Mouse (Mus musculus) forebrain, embryonic 12.5 days (tissue): ENCODE results near the gene Btc. TPM values are rescaled to one million over a fixed set of nuclear protein-coding genes. Genes with fewer than 3 reads are reported as not detected.

Source experiments
- ATAC-seq: fragments of 200-750 bp; cut with Nextera tagmentation; 2 replicates; pipeline ENCODE4 v1.8.0; 2017; ENCODE audit warnings: moderate TSS enrichment; ENCODE audit not compliant: low FRiP score
- H3K27ac ChIP-seq: fragments of 300-500 bp; sonication (generic); 2 replicates; pipeline ENCODE4 v1.5.1; 2016; ENCODE audit warnings: mild to moderate bottlenecking
- H3K27me3 ChIP-seq: fragments of 300-500 bp; sonication (generic); 2 replicates; pipeline ENCODE4 v1.6.1; 2016; ENCODE audit warnings: mild to moderate bottlenecking
- H3K36me3 ChIP-seq: fragments of 300-500 bp; sonication (generic); replicated peaks from 2 replicates; pipeline ENCODE4 v1.6.1; 2016; ENCODE audit warnings: mild to moderate bottlenecking
- H3K4me1 ChIP-seq: fragments of 300-500 bp; sonication (generic); 2 replicates; pipeline ENCODE4 v1.6.1; 2016
- H3K4me2 ChIP-seq: fragments of 300-500 bp; sonication (generic); 2 replicates; pipeline ENCODE4 v1.6.1; 2016; ENCODE audit warnings: mild to moderate bottlenecking, moderate library complexity
- H3K4me3 ChIP-seq: fragments of 300-500 bp; sonication (generic); replicated peaks from 2 replicates; pipeline ENCODE4 v1.5.1; 2016; ENCODE audit warnings: mild to moderate bottlenecking
- H3K9ac ChIP-seq: fragments of 300-500 bp; sonication (generic); 2 replicates; pipeline ENCODE4 v1.6.1; 2016; ENCODE audit warnings: mild to moderate bottlenecking
- H3K9me3 ChIP-seq: fragments of 300-500 bp; sonication (generic); 2 replicates; pipeline ENCODE4 v1.6.1; 2016
- WGBS: fragments of 180-500 bp; shearing (Covaris S2); methylation state at CpG from one replicate; pipeline ENCODE4 v1.1.7; 2016; 5-methylcytosine and 5-hydroxymethylcytosine counted together
- polyA plus RNA-seq: library from polyadenylated mRNA; unstranded; fragments of >200 nt; fragmentation: Nextera tagmentation; extraction: Ambion mirVana; gene quantifications from 2 replicates; pipeline ENCODE4 v1.2.1, GENCODE M21; 2016

Gene Btc
- polyA plus RNA-seq, 1 experiment from 2014 or later: 0.17 TPM

DNA sequence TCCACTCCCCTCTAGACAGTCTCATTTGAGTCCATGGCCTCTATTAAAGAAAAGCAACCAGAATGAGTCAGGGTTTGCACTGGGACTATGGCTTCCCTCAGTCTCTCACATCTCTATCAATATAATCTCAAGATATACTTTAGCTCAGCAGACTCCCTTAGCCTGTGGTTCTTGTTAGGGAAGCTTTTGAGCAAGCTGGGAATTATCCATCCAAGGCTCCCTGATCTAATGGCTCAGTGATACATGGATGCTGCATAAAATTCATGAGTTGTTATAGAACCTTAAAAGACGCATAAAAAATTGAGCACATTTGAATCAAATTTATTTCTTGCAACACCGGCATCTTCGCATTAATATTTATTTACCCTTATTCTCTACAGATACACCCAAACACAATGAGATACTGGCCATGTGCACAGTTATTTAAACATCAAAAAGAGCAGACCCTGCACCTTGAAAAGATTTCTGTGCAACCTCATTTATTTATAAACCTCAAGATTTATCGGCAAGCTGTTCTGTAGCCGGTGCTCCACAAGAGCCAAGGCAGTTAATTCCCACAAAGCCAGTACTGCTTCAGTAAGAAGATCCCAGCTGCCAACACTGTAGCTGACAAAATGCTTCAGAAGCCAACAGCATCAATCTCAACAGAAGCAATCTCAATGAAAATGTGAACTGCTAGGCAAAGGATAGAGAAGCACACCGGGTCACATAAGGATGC lies 39.4 kb downstream of the Btc start:
- WGBS: 92% methylated on average over 6 of the region's 6 CpGs
- Histone ChIP-seq H3K36me3 (no peaks in the 10 kb centered on the region), H3K4me1 (no peaks in the 10 kb centered on the region), H3K9me3 (no peaks in the 10 kb centered on the region), H3K4me2 (no peak overlapping the region), H3K9ac (no peak overlapping the region), H3K27ac (no peak overlapping the region), H3K27me3 (no peaks in the 10 kb centered on the region), H3K4me3 (no peak overlapping the region)
- ATAC-seq: no peak

DNA sequence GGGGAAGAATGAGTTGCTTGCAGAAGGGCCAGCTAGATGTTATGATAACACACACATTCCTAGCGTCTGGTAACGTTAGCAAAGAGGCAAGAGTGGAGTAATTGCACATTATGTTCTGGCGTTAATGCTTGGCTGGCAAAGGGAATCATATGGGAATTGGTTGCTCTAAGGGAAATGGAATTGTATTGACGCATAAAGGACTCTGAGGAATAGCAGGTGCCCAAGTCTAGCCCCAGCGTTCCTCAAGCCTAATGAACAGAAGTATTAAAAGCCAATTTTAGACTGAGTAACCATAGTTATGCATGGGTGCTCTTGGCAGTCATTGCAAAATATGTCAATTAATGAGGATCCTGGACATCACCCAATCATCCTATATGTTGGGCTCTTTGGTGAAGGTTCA lies 50.1 kb downstream of the Btc start:
- Histone ChIP-seq H3K27me3 (no peaks in the 10 kb centered on the region), H3K9ac (no peak overlapping the region), H3K9me3 (no peaks in the 10 kb centered on the region), H3K4me1 (no peaks in the 10 kb centered on the region), H3K4me2 (no peak overlapping the region), H3K4me3 (no peak overlapping the region), H3K36me3 (no peaks in the 10 kb centered on the region), H3K27ac (no peak overlapping the region)
- ATAC-seq: no peak
- WGBS: 77% methylated on average over 5 of the region's 5 CpGs

DNA sequence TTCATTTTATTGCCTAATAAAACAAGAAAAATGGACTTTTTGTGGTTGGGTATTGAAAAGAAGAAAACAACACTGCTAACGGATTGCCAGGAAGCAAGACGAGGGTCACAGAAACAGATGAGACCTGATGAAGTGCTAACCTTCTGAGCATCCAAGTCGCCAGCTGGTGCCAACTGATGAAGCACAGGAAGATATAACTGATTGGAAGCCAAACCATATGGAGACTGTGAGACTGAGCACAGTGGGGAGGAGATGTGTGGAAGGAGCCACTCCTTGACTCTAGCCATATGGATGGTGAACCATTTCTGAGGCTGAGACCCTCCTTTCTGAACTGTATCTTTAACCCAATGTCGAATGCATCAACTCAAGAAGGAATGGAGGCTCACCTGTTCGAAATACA lies 57.1 kb downstream of the Btc start:
- Histone ChIP-seq H3K4me2 (no peak overlapping the region), H3K27ac (no peak overlapping the region), H3K4me3 (no peak overlapping the region), H3K4me1 (no peaks in the 10 kb centered on the region), H3K36me3 (no peaks in the 10 kb centered on the region), H3K9me3 (no peaks in the 10 kb centered on the region), H3K9ac (no peak overlapping the region), H3K27me3 (no peaks in the 10 kb centered on the region)
- no peak for ATAC-seq
- 83% methylated on average over 5 of the region's 5 CpGs for WGBS

DNA sequence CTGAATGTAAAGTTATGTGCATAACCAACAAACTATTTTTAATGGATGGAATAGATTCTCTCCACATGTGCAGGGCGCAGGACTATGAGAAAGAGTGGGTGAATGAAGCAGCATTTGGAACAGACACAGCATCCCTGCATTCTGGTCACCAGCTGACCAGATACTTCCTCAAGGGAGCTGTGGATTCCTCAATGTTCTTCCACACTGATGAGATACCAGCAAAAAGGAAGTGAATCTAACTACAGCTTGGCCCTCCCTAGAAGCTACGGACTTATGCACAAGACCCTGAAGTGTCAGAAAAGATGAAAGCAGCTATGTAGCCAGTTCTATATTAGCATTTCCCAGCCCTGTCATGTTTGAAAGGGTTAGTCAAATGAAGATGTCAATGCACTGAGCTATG lies 57.7 kb downstream of the Btc start:
- Histone ChIP-seq H3K27ac (no peak overlapping the region), H3K36me3 (no peaks in the 10 kb centered on the region), H3K4me1 (no peaks in the 10 kb centered on the region), H3K4me3 (no peak overlapping the region), H3K9me3 (no peaks in the 10 kb centered on the region), H3K4me2 (no peak overlapping the region), H3K27me3 (no peaks in the 10 kb centered on the region), H3K9ac (no peak overlapping the region)
- ATAC-seq: no peak
- WGBS: 82% methylated on average over 2 of the region's 2 CpGs

DNA sequence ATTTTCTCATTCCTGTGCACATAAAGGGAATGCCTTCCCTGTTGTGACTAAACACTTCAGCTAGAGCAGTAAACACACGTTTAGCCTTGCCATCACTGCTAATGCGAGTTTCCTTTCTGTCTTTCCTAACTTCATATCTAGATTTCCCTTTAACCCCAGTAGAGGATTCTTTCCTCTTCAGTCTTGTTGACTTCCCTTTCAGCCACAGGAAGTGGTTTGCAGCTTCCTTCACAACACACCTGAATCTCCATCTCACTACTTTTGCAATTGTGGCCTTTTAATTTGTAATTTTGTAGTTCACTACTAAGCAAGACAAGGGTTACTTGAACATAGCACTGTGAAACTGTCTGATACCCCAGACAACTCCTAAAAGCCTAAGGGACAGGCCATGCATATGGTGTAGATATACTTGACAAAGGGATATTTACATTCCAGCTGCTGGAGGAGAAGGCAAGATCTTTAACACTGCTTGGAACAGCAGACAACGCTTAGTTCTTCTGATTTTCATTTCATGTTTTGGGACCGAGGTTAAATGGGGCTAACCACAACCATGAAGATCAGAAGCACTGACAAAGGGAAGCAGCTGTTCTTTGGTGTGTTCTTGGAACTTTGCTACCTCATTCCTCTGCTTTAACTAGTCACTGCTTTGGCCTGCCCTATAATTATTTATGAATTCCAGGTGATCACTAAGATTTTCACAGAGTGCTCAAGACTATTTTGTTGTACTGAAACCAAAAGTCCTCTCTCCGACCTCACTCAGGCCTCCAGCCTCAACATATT lies 60.6 kb downstream of the Btc start:
- no peak overlapping the region for H3K4me2 ChIP-seq

DNA sequence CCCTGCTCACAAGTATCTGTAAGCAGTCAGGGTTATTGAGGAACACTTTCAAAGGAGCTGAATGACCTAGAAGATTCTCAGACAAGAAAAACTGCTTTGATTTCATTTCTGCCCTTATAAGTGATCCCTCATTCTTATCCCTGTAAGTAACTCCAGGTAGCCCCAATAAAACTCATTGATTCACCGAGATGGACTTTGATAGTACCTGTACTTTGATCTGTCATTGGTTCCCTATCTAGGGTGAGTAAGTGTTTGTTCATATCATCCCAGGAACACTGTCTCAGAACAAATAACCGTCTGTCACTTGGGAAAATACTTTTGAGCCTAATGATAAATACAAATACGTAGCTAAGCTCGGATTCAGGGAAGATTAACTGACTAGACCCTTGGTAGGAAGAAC lies 68.6 kb downstream of the Btc start:
- Histone ChIP-seq H3K36me3 (no peaks in the 10 kb centered on the region), H3K9ac (no peak overlapping the region), H3K9me3 (no peaks in the 10 kb centered on the region), H3K27ac (no peak overlapping the region), H3K4me2 (no peak overlapping the region), H3K4me1 (no peaks in the 10 kb centered on the region), H3K4me3 (no peak overlapping the region), H3K27me3 (no peaks in the 10 kb centered on the region)
- no peak for ATAC-seq
- 90% methylated on average over 4 of the region's 4 CpGs for WGBS

More for the DNA sequence above, 60.6 kb downstream of the Btc start:
- no peaks in the 10 kb centered on the region for H3K4me1 ChIP-seq
- no peaks in the 10 kb centered on the region for H3K27me3 ChIP-seq
- H3K9ac ChIP-seq: no peak overlapping the region
- 89% methylated on average over 5 of the region's 5 CpGs for WGBS
- no peaks in the 10 kb centered on the region for H3K9me3 ChIP-seq
- H3K27ac ChIP-seq: no peak overlapping the region
- H3K4me3 ChIP-seq: no peak overlapping the region
- no peaks in the 10 kb centered on the region for H3K36me3 ChIP-seq
- no peak for ATAC-seq

DNA sequence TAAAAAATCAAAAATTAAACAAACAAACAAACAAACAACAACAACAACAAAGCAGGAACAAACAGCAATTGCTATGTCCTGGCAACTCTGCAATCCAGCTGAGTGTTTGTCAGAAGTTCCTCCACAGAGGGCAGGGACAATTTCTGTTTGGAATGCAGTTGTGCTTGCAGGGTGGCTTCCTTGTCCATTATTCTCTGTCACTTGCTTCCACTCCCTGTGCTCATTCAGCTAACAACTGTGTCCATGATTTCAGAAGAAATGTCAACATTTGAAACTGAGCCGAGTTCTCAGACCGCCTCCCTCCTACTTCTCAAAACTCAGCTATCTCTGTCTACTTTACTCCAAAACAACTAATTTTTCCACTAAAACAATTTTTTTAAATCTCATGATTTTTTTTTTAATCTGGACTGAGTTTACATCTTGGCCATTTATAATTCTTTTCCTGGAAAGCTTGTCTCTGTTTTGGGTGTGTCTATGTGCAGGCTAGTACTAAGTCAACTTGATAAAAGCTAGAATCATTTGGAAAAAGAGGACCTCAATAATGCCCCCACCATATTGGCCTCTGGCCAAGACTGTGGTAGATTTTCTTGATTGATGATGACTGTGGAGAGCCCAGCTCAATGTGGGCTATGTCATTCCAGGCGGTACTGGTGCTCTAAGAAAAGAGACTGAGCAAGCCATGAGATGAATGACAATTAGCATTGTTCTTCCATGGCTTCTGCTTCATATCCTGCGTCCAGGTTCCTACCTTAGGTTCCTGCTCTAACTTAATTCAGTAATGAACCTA lies 70.5 kb downstream of the Btc start:
- no peak overlapping the region for H3K9ac ChIP-seq
- no peaks in the 10 kb centered on the region for H3K27me3 ChIP-seq
- 86% methylated on average over 4 of the region's 4 CpGs for WGBS
- no peaks in the 10 kb centered on the region for H3K4me1 ChIP-seq
- H3K4me3 ChIP-seq: no peak overlapping the region
- no peak overlapping the region for H3K4me2 ChIP-seq
- no peak overlapping the region for H3K27ac ChIP-seq
- ATAC-seq: no peak
- no peaks in the 10 kb centered on the region for H3K9me3 ChIP-seq
- no peaks in the 10 kb centered on the region for H3K36me3 ChIP-seq

DNA sequence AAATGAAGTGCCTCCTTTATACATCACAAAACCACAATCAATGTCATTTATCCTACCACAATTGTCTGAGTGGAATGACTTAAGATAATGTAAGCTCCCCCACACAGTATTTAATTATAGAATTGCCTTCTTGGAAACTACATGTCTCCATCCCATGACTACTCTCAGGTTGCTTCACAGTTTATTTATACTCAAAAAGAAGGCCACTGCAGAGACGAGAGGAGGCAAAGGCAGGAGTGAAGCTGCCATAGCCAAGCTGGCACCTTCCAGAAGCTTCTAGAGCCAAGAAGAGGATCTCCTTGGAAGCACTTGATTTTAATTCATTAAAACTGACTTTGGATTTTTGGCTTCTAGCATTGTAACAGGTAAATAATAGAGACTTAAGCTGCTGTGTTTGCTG lies 81.0 kb downstream of the Btc start:
- Histone ChIP-seq H3K4me3 (no peak overlapping the region), H3K36me3 (no peaks in the 10 kb centered on the region), H3K4me1 (no peaks in the 10 kb centered on the region), H3K9ac (no peak overlapping the region), H3K4me2 (no peak overlapping the region), H3K27ac (no peak overlapping the region), H3K27me3 (no peaks in the 10 kb centered on the region), H3K9me3 (no peaks in the 10 kb centered on the region)
- no peak for ATAC-seq
- 85% methylated on average over 1 of the region's 1 CpGs for WGBS

DNA sequence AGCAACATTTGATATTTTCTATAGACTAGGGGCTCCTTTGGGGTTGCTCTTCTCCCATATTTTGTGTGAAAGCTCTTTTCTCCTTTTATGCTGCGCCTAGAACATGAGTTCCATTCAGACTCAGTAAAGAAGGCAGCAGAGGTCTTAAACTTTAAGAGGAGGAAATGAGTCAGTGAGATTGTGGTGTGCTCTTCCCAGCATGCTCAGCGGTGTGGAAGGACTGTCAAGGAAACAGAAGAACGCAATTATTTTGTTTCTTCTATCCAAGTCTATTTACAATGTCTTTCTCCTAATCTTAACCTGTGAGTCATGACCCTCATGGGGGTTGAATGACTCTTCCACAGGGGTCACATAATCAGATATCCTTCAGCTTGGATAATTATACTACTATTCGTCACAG lies 82.4 kb downstream of the Btc start:
- 90% methylated on average over 4 of the region's 4 CpGs for WGBS

DNA sequence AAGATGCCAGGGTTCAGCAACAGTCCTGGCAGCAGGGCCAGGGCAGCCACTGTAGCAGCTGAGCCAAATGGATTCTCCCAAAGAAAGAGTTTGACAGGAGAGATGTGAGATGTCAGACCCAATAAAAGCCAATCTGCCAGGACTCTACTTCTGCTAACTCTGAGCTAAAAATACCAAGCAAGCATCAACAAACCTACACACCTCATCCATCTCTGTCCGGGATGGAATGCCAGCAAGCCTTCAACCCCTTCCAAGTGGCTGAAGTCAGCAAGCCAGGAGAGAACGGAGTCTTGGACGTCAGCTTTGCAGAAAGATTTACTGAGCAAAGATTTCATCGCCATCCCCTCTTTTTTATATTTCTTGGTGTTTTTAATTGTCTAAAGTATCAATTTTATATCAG lies 88.8 kb downstream of the Btc start:
- Histone ChIP-seq H3K9me3 (no peaks in the 10 kb centered on the region), H3K9ac (no peak overlapping the region), H3K36me3 (no peaks in the 10 kb centered on the region), H3K4me2 (no peak overlapping the region), H3K27ac (no peak overlapping the region), H3K27me3 (no peaks in the 10 kb centered on the region), H3K4me1 (no peaks in the 10 kb centered on the region), H3K4me3 (no peak overlapping the region)
- 92% methylated on average over 4 of the region's 4 CpGs for WGBS
- ATAC-seq: no peak

More for the DNA sequence above, 82.4 kb downstream of the Btc start:
- H3K9ac ChIP-seq: no peak overlapping the region
- no peaks in the 10 kb centered on the region for H3K36me3 ChIP-seq
- H3K4me3 ChIP-seq: no peak overlapping the region
- no peaks in the 10 kb centered on the region for H3K27me3 ChIP-seq
- H3K4me1 ChIP-seq: no peaks in the 10 kb centered on the region
- no peak for ATAC-seq
- H3K9me3 ChIP-seq: no peaks in the 10 kb centered on the region
- H3K4me2 ChIP-seq: no peak overlapping the region
- no peak overlapping the region for H3K27ac ChIP-seq

DNA sequence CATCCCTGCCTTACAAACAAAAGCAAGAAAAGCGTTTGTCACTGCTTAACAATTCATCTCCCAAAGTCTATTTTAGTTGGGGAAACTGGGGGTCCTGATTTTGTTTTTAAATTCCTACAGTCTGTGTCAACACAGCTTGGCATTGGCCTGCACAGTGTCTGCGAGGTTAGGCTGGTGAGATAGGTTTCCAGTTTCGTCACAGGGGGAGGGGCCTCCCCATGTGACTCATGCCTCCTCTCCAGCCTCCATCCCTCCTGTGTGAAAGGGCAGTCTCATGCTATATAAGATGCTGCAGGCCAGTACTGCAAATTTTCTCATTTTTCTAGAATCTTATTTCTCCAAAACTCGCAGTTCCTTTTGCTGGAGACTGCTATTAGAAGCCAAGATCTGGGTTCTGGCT lies 91.0 kb downstream of the Btc start:
- ATAC-seq: no peak
- H3K9me3 ChIP-seq: no peaks in the 10 kb centered on the region
- no peak overlapping the region for H3K4me3 ChIP-seq
- H3K36me3 ChIP-seq: no peaks in the 10 kb centered on the region
- no peaks in the 10 kb centered on the region for H3K27me3 ChIP-seq
- H3K4me1 ChIP-seq: no peaks in the 10 kb centered on the region
- WGBS: 46% methylated on average over 4 of the region's 4 CpGs
- no peak overlapping the region for H3K4me2 ChIP-seq
- no peak overlapping the region for H3K9ac ChIP-seq
- H3K27ac ChIP-seq: no peak overlapping the region

DNA sequence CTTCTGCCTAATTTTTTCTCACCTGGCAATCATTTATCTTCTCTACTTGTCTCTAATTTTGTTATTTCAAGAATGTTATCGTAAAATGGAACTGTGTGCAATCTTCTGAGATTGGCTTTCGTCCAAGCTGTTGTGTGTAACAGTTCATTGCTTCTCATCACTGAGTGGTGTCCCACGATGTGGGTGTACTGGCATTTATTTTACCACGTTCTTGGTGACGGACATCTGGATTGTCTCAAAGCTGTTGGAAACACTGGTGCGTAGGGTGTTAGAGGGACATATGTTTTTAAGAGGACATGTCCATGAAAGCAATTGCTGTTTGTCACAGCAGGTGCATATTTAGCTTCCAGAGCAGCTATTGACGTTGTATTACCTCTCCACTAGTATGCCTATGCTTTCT lies 94.2 kb downstream of the Btc start:
- H3K9me3 ChIP-seq: no peaks in the 10 kb centered on the region
- no peak overlapping the region for H3K4me2 ChIP-seq
- 82% methylated on average over 7 of the region's 7 CpGs for WGBS
- no peaks in the 10 kb centered on the region for H3K36me3 ChIP-seq
- no peaks in the 10 kb centered on the region for H3K4me1 ChIP-seq
- no peak for ATAC-seq
- H3K9ac ChIP-seq: no peak overlapping the region
- no peak overlapping the region for H3K27ac ChIP-seq
- no peak overlapping the region for H3K4me3 ChIP-seq
- no peaks in the 10 kb centered on the region for H3K27me3 ChIP-seq
